ENCODE assay signal across 10 mouse cellular contexts in genomic region chr5:23419616-23420170, GRCm38 (mm10). TPM values are rescaled to one million over a fixed set of nuclear protein-coding genes. Genes with fewer than 3 reads are reported as not detected.
DNase-seq lines count a peak whose midpoint lies in the region; ATAC-seq and TF ChIP-seq lines count a peak whose summit lies in the region.
"Had no signal": no experiment of that assay in that cellular context is flagged by ENCODE, and none has a peak within 500 bp of the region (broad histone marks: within the 10 kb centered on the region; RNA-seq: fewer than 3 reads in every experiment).

No protein-coding gene starts in this region.

- H3K4me3 ChIP-seq in spleen, adult 2 months (ENCODE audit: extremely low read depth, insufficient read depth, insufficient read length): no peak overlapping the region
- no peak overlapping the region for H3K4me3 ChIP-seq in liver, embryonic 14.5 days (ENCODE audit: insufficient read depth in 1 of 2, low read depth in 2 of 2, low read length in 2 of 2)

- H3K27me3 ChIP-seq in spleen, adult 2 months (ENCODE audit: control insufficient read depth, insufficient read depth, low read length): no peaks in the 10 kb centered on the region
- H3K27me3 ChIP-seq in liver, embryonic 14.5 days (ENCODE audit: control insufficient read depth, insufficient read depth, low read length): no peaks in the 10 kb centered on the region

- no peak for TF ChIP-seq POLR2A in spleen, adult 2 months (IDR thresholded peaks at IDR 0.05; ENCODE audit: low read depth, low read length)

- 62% methylated on average over 7 of the region's 7 CpGs for WGBS in spleen, adult 2 months
- WGBS in liver, embryonic 14.5 days (ENCODE audit: insufficient replicate concordance): 41% methylated on average over 7 of the region's 7 CpGs

- peaks cover 10% of the 10 kb centered on the region for H3K36me3 ChIP-seq in spleen, adult 2 months (ENCODE audit: control insufficient read depth, insufficient read depth, low read length)
- H3K36me3 ChIP-seq in liver, embryonic 14.5 days (replicated peaks; ENCODE audit: control insufficient read depth, insufficient read depth, low read depth): peaks cover 26% of the 10 kb centered on the region

- peak overlapping the region; percentile 100; the same call in 1 of the 2 replicates for H3K27ac ChIP-seq in spleen, adult 2 months (ENCODE audit: insufficient read depth, low read length)
- no peak overlapping the region for H3K27ac ChIP-seq in liver, embryonic 14.5 days

- peak overlapping the region; percentile 91 for H3K4me2 ChIP-seq in liver, embryonic 14.5 days (ENCODE audit: low read depth)

- TF ChIP-seq CTCF in spleen, adult 2 months (IDR thresholded peaks at IDR 0.05; ENCODE audit: extremely low read depth, insufficient read depth, insufficient read length, insufficient replicate concordance): no peak
- no peak for TF ChIP-seq CTCF in liver, embryonic 14.5 days (IDR thresholded peaks at IDR 0.05; ENCODE audit: low read depth)

- DNase-seq in adrenal gland, postnatal 14 days: peak; percentile 7
- no peak for DNase-seq in adrenal gland, adult 8-10 months
- no peak for DNase-seq in spleen, adult 2 months (ENCODE audit: low read depth in 1 of 2, low spot score in 2 of 2)
- no peak for DNase-seq in spleen, postnatal 36 days (ENCODE audit: low spot score in 2 of 2)
- DNase-seq in liver, embryonic 14.5 days (ENCODE audit: low read depth in 3 of 3, low spot score in 3 of 3): no peak
- no peak for DNase-seq in right cerebral cortex, postnatal 14 days
- DNase-seq in frontal cortex, postnatal 36 days (ENCODE audit: low spot score in 2 of 2): no peak
- DNase-seq: kidney, postnatal 14 days; right cerebral cortex, postnatal 4 days had no signal

- no peak for ATAC-seq in liver, embryonic 14.5 days (ENCODE audit: insufficient read depth)
- no peak for ATAC-seq in erythroid progenitor cell, adult 5-6 weeks (replicated peaks; ENCODE audit: low FRiP score, poor library complexity, severe bottlenecking)

- no peak for TF ChIP-seq EP300 in liver, embryonic 14.5 days (IDR thresholded peaks at IDR 0.05; ENCODE audit: low read depth)

- H3K4me1 ChIP-seq in spleen, adult 2 months (ENCODE audit: control insufficient read depth, insufficient read depth, insufficient read length): peaks cover 20% of the 10 kb centered on the region
- peaks cover 29 to 30% of the 10 kb centered on the region in 2 experiments for H3K4me1 ChIP-seq in liver, embryonic 14.5 days (replicated peaks; ENCODE audit: control insufficient read depth in 2 of 2, insufficient read depth in 2 of 2, low read length in 1 of 2)

- H3K9me3 ChIP-seq in liver, embryonic 14.5 days (ENCODE audit: control insufficient read depth, low read length): no peaks in the 10 kb centered on the region

- 0 out of 2 replicates have a peak overlapping the region, but pooled peaks have one; percentile 23 for H3K9ac ChIP-seq in liver, embryonic 14.5 days (replicated peaks)

RNA-seq across cellular contexts. Expression of gene Kmt2e, which starts 14.5 kb away (rescaled TPM):
- 64.2 and 77.2 TPM in 2 replicates for total RNA-seq in adrenal gland, postnatal 14 days (2021)
- 100 to 1,000 TPM in 2 of 4 experiments, 10 to 100 TPM in 2; 71.4 to 117 (median 87.8) TPM for total RNA-seq in adrenal gland, adult 8-10 months (2022)
- 23.3 and 25.3 TPM in 2 replicates for polyA plus RNA-seq in spleen, adult 2 months (2012; rRNA removed)
- 5.7 and 8.0 TPM in 2 replicates for polyA plus RNA-seq in liver, embryonic 14.5 days (2012; rRNA removed)
- polyA plus RNA-seq in liver, embryonic 14.5 days (2014; fragmentation: Nextera tagmentation; extraction: Ambion mirVana): 24.7 and 25.0 TPM in 2 replicates
- total RNA-seq in erythroid progenitor cell, adult 5-6 weeks (2015; ENCODE audit: low replicate concordance): 122 TPM in 2 replicates
- 145 and 184 TPM in 2 replicates for total RNA-seq in erythroid progenitor cell, adult 5-6 weeks (2017; ENCODE audit: low replicate concordance)
